Mouse (Mus musculus): ENCODE results near the gene Cfap300. TPM values are rescaled to one million over a fixed set of nuclear protein-coding genes. Genes with fewer than 3 reads are reported as not detected.

Cfap300 gene
- 10 to 100 TPM in 1 of 2 experiments, 1 to 10 TPM in 1; 9.2 to 14.0 TPM for total RNA-seq (2021)

DNA sequence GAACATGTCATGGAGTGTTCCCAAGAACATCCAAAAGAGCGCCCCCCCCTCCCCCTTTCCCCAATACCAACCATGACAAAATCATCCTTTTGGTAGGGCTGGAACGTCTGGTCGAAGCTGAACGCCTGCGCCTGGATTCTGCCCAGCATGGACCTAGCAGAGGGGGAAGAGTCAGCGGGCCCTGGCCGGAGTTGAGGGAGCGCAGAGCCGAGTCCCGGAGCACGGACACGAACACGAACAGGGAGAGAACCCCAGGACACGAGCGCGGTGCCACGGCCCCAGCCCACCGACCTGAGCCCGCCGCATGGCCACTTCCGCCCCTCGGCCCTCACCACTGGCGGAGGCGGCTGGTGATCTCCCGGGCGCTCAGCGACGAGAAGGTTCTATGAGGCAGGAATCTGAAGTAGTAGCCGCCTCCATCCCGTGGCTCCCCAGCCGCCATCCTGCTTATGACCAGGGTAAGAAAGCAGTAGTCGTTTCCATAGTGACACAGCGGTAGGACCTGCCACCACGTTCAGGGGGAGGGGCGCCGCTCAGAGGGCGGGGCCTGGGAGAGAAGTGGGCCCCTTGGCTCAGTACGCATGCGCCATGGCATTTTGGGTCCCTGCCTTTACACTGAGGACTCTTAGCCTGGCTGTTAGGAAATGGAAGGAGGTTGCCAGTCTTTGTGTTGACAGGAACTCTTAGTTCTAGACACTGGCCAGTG is at the start of gene Cfap300:
Gene Cfap300 (minus strand): TSS at position 486 of the 706 bp plus-strand sequence.
- intact Hi-C loops (cut with DNase I) = loop anchor here (5.0 kb wide), 2 partner anchors 40 to 90 kb away; partner anchors contain the start of genes Cep126 and Yap1
- DNase-seq (ENCODE audit: low spot score in 2 of 2) = peak; percentile 93 to 95

DNA sequence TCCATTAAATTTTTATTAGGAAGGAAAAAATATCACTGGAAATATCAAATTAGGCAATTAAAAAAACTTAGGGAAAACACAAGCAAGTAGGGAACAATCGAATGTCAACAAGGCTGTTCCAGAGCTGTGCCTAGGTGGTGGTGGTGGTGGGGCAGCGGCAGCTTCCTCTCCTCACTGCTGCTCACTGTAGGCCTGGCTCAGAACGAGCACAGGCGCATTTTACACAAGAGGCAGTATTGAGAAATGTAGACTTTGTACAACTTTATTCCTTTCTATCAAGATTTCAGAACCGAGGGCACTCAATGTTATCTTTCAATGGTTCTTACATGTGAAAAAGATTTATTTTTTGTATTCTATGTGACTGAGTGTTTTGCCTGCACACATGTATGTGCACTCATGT is 36.3 kb upstream of the Cfap300 start:
- intact Hi-C loops (cut with DNase I) = no loop called here
- no peak for DNase-seq (ENCODE audit: low spot score in 2 of 2)

GRCm38 (mm10) chr9:8074345-8074744 is 31.7 kb upstream of the Cfap300 start:
- DNase-seq (ENCODE audit: low spot score in 2 of 2) = no peak
- intact Hi-C loops (cut with DNase I) = no loop called here

- intact Hi-C loops (cut with DNase I) = no loop called here
- DNase-seq (ENCODE audit: low spot score in 2 of 2) = no peak
Measured at GRCm38 (mm10) chr9:8073203-8073755, 30.7 kb upstream of the Cfap300 start.

GRCm38 (mm10) chr9:8059636-8060035 is 17.0 kb upstream of the Cfap300 start:
- intact Hi-C loops (cut with DNase I) = no loop called here
- DNase-seq (ENCODE audit: low spot score in 2 of 2) = no peak

- no peak for DNase-seq (ENCODE audit: low spot score in 2 of 2)
- intact Hi-C loops (cut with DNase I) = no loop called here
Measured at GRCm38 (mm10) chr9:8054831-8055230, 12.2 kb upstream of the Cfap300 start.

DNA sequence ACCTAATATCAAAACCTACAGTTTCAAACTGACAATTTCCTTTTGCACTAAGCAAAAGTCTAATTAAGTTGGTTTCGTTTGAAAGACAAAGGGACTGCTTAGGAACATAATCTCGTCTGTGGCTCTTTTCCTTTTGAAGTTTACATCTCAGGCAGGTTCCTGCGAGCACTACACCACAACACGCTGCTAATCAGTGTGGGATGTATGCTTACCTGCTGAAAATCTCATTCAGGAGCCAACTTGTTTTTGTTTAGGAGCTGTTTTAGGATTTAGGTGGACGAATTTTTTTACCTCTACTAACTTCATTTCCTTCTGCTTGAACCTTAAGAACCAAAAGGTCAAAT is 393 bp upstream of the Cfap300 start:
- intact Hi-C loops (cut with DNase I) = loop anchor here (5.0 kb wide), 2 partner anchors 41 to 89 kb away; partner anchors contain the start of genes Cep126 and Yap1
- DNase-seq (ENCODE audit: low spot score in 2 of 2) = no peak

DNA sequence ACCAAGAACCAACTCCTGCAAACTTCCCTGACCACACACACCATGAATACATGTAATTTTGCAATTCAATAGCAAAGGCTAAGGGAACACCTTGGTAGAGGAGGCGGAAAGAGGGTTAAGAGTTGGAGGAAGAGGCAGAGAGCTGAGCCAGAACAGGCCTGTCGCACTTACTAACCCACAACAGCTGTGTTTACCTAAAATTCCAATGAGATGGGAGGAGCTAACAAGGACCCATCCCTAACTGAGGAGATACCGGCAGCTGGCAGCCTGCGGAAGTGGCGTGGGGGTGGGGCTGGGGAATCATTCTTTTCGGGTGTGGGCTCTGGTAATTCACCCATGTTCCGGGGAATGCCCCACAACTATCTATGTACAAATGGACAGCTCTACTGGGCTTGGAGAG is 7.1 kb downstream of the Cfap300 start:
- intact Hi-C loops (cut with DNase I) = no loop called here
- DNase-seq (ENCODE audit: low spot score in 2 of 2) = no peak

- intact Hi-C loops (cut with DNase I) = no loop called here
- no peak for DNase-seq (ENCODE audit: low spot score in 2 of 2)
Measured at GRCm38 (mm10) chr9:8035091-8035490, 7.5 kb downstream of the Cfap300 start.

DNA sequence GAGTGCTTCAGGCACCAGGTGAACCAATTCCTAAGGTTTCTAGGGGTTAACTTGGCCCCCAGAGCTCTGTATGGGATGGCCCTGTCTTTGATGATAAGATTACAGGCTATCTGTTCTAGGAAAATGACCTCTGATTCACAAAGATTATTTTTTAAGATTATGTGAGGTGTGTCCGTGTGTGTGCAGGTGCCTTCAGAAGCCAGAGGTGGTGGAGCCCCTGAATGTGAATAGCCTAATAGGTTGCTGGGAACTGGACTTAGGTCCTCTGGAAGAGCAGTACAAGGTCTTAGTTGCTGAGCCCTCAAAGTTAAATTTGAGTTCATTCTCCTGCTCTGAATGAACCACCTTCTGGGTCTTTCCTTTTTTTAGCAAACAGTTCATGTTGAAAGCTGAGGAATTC is 8.5 kb downstream of the Cfap300 start:
- no peak for DNase-seq (ENCODE audit: low spot score in 2 of 2)
- intact Hi-C loops (cut with DNase I) = no loop called here

GRCm38 (mm10) chr9:8032847-8033246 is 9.8 kb downstream of the Cfap300 start:
- DNase-seq (ENCODE audit: low spot score in 2 of 2) = no peak
- intact Hi-C loops (cut with DNase I) = no loop called here

DNA sequence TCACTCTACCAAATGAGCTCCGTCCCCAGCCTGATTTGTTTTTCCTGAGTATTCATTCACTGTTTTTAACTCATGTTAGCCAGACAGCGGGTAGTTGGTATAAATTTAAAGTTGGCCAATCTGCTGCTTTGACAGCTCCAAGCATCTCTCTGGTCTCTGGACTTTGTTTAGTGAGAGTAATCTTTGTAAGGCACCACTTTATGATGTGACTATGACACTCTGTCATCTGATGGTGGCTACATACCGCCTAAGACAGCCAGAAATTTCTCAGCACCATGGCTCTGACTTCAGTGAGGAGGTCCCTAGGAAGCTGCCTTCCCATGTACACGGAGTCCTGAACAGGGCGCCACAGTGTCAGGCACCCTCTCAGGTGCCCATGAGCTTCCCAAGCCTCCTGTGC is 24.0 kb downstream of the Cfap300 start:
- intact Hi-C loops (cut with DNase I) = no loop called here
- no peak for DNase-seq (ENCODE audit: low spot score in 2 of 2)

DNA sequence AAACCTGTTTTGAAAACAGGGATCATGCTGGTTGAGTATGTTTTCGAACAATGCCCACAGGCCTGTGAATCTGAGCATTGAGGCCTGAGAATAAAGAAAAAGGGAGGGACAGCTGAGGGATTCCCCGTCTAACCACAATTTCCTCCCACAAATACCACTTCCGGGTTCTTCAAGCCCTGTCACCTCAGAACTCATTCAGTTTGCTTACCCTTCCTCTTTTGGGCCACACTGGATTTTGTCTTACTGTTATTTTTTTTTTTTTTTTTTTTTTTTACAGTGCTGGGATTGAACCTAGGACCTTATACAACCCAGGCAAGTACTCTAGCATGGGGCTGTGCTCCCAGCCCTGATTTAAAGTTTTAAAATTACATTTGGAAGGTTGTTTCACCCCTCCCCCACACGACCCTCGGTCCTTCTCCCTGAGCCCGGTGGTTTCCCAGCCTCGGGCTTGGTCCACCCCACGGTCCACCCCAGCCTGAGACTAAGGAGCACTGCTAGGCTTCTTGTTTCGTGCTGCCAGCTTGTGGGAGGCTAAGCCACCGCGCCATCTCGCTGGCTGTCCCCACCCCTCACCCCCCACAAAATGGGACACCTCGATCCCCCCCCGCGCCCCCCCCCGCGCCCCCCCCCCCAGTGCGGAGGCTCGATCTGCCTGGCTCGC is 25.2 kb downstream of the Cfap300 start:
- no peak for DNase-seq (ENCODE audit: low spot score in 2 of 2)
- intact Hi-C loops (cut with DNase I) = no loop called here

DNA sequence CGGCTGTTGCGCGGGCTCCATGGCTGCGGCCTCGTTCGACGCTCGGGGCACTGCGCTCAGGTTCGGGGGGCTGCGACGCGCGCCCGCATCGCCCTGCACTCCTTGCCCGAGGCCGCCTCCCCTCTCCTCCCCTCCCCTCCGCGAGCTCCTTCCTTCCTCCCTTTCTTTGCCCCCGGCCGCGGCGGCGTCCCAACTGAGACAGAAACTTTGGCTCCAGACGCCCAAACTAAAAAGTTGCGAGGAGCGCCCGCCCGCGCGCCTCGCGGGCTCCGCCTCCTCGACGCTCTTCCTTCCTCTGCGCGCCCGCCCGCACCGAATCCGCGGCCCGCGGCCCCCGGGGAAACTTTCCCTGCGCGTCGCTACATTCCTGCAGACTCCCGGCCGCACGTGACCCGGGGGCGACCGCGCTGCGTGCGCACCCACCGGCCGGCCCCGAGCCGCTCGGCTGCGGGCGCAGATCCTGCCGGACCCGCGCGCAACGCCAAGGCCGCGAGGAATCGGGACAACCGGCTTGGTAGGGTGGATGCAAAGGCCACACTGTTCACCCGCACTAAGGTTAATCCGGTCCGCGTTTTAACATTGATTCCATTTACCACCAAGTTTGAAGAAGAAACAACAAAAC is 38.1 kb downstream of the Cfap300 start, which contains the start of gene Yap1:
Gene Yap1 (minus strand): TSS at position 227 of the 622 bp plus-strand sequence.
- intact Hi-C loops (cut with DNase I) = loop anchor here (5.0 kb wide), 2 partner anchors 38 to 42 kb away; partner anchors contain the start of gene Cfap300
- DNase-seq (ENCODE audit: low spot score in 2 of 2) = peak; percentile 81 to 82

- intact Hi-C loops (cut with DNase I) = loop anchor here (5.0 kb wide), 2 partner anchors 39 to 41 kb away; partner anchors contain the start of gene Cfap300
- peak; percentile 44 to 50 for DNase-seq (ENCODE audit: low spot score in 2 of 2)
Measured at GRCm38 (mm10) chr9:8003301-8004271, 39.0 kb downstream of the Cfap300 start.

- DNase-seq (ENCODE audit: low spot score in 2 of 2) = no peak
- intact Hi-C loops (cut with DNase I) = loop anchor here (5.0 kb wide), 2 partner anchors 39 to 41 kb away; partner anchors contain the start of gene Cfap300
Measured at GRCm38 (mm10) chr9:8002806-8003205, 39.8 kb downstream of the Cfap300 start.

DNA sequence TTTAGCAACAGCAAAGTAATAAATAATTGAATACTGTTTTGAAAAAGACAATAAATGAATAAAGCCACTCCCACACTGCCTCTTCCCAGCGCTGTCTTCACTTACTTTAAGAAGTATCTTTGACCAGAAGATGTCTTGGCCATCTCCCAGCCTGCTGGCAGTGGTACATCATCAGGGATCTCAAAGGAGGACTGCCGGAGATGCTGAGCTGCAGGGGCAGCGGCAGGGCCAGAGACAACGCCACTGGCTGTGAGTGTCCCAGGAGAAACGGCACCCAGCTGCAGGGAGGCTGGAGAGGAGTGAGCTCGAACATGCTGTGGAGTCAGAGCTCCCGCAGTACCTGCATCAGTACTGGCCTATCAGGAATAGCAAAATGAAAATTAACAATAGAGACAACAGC is 41.3 kb downstream of the Cfap300 start:
- intact Hi-C loops (cut with DNase I) = loop anchor here (5.0 kb wide), 2 partner anchors 39 to 41 kb away; partner anchors contain the start of gene Cfap300

DNA sequence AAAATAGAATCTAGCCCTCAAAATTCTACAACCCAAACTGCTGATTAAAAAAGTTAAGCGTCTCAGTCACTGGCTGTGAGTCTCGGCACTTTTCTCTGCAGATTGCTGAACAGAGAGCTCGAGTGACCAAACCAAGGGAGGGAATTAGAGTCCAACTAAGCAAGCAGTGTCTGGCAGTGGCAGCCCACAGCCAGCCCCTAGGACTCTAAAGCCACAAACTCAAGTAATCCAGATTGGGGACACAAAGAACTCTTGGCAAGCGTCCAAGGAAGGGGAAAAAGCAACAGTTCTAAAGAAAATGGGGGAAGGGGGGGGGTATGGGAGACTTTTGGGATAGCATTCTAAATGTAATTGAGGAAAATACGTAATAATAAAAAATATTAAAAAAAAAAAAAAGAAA is 48.3 kb downstream of the Cfap300 start:
- DNase-seq (ENCODE audit: low spot score in 2 of 2) = no peak
- intact Hi-C loops (cut with DNase I) = no loop called here

More for the DNA sequence above, 41.3 kb downstream of the Cfap300 start:
- no peak for DNase-seq (ENCODE audit: low spot score in 2 of 2)

- intact Hi-C loops (cut with DNase I) = no loop called here
- no peak for DNase-seq (ENCODE audit: low spot score in 2 of 2)
Measured at GRCm38 (mm10) chr9:7992651-7993050, 50.0 kb downstream of the Cfap300 start.

Data from left cerebral cortex, postnatal 36 days (tissue).